Mouse (Mus musculus): ENCODE results near the gene Gm28230.
A peak's percentile ranks its signal among the peaks of the same experiment; 100 is the strongest.

Gene Gm28230

DNA sequence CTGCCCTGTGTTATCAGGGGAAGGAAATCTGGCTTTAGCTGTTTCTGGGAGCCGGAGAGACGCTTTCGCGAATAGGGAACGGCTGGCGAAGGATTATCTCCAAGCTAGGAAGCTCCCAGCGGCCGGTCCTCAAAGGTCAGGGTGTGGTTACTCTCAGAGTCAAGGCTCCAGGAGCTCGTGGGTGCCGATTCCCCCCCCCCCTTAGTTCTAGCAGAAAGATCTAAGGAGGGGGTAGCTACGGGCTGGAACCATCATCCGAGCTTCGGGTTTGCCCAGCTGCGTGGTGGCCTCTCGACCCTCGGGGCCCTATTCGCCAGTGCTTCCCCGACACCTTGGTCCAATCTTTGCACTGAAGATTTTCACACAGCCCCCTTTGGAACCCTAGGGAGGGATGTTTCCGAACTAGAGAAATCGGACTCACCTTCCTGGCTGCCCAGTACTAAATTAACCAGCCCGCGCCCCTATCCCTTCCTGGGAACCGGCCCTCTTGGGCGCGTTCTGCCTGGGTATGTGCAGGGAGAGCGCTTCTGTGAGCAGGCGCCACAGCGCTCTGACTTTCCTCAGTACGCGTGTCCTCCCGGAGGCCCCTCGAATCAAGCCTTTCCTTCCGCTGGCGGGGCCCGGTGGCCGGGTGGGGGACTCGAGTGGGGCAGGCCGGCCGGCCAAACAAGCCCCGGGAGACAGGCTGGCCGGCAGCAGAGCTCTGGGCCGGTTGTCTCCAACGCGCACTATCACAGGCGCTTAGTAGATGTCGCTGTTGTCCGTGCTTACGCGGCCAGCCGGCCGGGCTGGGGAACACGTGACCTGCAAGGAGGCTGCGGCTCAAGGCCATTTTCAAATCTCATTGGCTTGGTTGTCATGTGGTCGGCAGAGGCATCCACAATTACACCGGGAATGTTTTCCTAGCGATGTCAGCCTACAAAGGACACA lies 35.2 kb upstream of the Gm28230 start, which contains the start of gene Hoxd10:
Hoxd10 (plus strand) TSS at position 903 of the 930 bp plus-strand sequence.
- no peak for DNase-seq (ENCODE audit: low read depth, low spot score)

DNA sequence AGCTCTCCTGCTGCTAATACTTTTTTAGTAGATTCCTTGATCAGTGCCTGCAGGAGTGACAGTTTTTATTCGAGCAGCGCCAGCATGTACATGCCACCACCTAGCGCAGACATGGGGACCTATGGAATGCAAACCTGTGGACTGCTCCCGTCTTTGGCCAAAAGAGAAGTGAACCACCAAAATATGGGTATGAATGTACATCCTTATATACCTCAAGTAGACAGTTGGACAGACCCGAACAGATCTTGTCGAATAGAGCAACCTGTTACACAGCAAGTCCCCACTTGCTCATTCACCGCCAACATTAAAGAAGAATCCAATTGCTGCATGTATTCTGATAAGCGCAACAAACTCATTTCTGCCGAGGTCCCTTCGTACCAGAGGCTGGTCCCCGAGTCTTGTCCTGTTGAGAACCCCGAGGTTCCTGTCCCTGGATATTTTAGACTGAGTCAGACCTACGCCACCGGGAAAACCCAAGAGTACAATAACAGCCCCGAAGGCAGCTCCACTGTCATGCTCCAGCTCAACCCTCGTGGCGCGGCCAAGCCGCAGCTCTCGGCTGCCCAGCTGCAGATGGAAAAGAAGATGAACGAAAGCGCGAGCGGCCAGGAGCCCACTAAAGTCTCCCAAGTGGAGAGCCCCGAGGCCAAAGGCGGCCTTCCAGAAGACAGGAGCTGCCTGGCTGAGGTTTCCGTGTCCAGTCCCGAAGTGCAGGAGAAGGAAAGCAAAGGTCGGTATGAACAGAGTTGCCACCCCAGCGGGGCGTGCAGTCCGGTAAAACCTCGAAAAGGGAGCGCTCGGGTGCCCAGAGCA lies 34.3 kb upstream of the Gm28230 start:
- DNase-seq (ENCODE audit: low read depth, low spot score): no peak

DNA sequence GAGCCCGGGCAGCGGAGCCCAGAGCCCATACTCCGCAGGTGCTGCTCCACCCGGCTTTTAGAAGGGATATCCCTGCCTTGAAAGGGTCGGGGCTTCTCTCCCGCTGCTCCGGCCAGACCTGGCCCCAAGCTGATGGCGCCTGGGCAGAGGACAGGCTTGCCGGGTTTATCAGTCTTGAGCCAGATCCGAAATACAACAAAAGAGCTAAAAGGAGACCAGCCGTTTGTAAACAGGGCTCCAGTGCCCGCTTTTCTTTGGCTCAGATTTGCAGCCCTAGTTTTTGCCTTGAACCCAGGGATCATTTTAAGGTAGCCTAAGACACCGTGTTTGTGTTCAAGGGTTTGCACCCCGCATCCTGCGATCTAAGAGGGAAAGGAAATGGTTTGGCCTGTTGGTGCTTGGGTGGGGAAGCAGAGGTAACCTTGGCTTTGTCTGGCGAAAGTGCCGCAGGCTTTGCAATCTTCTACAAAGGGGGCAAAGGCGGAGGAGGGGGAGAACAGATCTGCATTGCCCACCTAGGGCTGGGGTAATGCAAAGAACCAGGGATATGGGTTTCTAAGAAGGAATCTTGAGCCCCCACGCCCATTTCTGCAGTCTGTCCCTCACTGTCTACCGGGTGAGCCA lies 33.6 kb upstream of the Gm28230 start:
- no peak for DNase-seq (ENCODE audit: low read depth, low spot score)

DNA sequence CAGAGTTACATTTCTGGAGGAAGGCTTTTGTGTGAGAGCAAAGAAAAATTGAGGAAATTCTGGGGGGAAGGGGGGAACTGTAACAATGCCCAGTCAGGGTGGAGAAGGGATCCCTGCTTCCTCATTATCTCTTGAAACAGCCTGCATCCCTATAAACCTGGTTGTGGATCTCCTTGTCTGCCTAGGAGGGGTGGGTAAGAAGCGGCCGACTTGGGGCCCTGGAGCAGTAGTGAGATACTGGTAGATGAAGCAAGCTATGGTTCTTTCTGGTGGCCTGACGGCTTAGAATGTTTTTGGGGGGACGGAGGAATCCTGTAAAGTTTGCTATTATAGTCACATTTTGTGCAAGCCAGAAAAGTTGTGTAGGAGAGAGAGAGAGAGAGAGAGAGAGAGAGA lies 33.1 kb upstream of the Gm28230 start:
- no peak for DNase-seq (ENCODE audit: low read depth, low spot score)

DNA sequence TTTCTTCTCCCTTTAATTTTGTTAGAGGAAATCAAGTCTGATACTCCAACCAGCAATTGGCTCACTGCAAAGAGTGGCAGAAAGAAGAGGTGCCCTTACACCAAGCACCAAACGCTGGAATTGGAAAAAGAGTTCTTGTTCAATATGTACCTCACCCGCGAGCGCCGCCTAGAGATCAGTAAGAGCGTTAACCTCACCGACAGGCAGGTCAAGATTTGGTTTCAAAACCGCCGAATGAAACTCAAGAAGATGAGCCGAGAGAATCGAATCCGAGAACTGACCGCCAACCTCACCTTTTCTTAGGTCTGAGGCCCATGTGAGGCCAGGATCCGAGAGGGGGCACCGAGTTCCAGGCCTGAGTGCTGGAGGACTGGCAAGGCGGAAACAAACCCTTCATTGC lies 32.5 kb upstream of the Gm28230 start:
- DNase-seq (ENCODE audit: low read depth, low spot score): no peak

DNA sequence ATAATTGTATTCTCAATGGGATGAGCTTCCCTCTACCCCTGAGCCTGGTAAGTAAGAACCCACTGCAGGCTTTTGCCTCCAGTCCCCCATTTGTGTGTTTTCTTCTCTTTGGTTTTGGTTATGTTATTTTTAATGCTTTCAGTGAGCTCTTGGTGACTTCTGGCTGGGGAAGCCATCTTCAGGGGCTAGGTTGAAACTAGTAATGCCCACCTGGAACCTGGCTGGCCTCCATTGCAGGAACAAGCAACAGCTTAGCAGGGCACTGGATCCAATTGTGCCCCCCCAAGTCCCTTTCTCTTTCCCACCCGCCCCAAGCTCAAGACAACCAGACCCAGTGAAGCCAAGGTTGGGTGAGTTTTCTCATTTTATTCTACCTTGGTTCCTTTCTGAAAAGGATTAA lies 31.1 kb upstream of the Gm28230 start:
- DNase-seq (ENCODE audit: low read depth, low spot score): no peak

DNA sequence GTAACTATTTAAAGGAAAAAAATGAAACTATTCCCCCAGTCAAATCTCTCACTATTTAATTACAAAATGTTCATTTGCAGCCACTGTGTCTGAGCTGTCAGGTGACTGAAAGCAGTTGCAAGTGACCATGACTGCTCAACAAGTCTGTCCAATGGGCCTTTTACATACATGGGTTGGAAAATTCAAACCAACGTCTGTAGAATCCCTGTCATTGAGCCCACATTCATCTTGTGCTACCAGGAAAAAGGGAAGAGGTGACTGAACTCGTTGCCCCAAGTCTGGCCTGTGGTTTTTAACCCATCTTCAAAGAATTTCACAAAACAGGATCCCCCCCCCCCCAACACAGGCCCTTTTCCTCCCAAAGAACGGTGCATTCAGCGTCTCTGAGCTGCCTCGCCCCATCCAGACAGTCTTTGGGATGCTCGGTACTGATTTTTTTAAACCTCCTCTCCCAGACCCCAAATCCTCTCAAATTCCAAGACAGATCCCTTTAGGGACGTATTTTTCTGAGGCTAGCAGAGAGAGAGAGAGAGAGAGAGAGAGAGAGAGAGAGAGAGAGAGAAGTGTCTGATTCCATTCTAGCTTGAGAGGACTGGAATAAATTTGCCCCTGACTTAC lies 30.6 kb upstream of the Gm28230 start:
- no peak for DNase-seq (ENCODE audit: low read depth, low spot score)

DNA sequence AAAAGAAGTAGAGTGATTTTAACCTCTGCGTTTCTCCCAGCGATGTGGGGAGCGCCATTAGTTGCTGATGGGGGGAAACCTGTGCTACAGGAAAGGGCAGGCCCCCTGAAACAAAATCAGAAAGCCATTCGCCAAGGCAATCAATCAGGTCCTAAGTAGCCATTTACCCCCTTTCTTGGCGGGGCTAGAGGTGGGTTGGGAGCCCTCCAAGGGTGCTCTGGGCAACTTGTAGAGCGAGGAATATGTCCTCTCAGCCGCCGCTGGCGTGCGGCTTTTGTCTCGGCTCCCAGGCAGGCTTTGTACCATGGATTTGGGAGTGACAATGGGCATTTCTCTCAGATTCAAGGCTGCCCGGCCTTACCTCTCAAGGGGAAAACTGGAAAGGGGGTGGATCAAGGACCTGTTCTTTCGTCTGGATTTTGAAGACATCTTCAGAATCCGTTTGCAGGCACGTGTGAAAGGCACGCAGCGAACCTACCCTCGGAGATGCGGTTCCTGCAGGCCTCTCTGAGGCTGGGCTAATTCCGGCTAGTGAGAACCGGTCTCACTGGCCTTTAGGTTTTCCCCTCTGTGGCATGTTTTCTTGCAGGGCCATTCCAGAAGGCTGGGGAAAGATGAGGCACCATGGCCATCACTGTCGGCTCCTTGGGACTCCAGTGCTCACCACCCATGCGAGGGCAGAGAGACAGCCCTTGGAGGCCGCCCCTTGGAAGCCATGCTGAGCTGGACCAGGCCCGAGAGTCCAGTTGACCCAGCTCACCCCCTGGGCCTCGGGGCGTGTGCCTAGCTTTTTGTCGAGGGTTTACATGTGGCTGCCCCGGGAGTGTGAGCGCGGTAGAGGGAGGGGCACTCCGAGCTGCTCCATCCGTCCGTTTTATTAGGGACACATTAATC lies 29.8 kb upstream of the Gm28230 start:
- no peak for DNase-seq (ENCODE audit: low read depth, low spot score)

DNA sequence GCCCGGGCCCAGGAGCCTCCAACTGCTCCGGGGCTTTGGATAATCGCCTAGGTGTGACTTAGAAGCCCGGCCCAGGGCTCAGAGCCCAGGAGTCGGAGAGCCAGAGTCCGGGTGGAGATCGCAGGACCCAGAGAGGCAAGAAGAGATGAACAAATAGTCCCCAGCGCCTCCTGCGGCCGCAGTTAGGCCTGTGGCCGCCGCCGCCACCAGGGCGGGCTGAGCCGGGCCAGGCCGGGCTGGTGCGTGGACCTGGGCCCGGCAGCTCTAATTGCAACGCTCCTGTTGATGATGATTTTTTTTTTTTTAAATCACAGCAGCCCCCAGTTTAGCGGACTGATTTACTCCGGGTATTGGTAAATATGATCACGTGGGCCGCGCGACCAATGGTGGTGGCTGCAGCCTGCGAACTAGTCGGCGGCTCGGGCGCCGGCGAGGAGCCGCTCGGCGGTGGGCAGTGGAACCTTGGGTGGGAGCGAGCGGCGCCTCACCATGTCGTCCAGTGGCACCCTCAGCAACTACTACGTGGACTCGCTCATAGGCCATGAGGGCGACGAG lies 28.9 kb upstream of the Gm28230 start, which contains the start of gene Hoxd9:
Hoxd9 (plus strand) TSS at position 161 of the 555 bp plus-strand sequence.
- no peak for DNase-seq (ENCODE audit: low read depth, low spot score)

DNA sequence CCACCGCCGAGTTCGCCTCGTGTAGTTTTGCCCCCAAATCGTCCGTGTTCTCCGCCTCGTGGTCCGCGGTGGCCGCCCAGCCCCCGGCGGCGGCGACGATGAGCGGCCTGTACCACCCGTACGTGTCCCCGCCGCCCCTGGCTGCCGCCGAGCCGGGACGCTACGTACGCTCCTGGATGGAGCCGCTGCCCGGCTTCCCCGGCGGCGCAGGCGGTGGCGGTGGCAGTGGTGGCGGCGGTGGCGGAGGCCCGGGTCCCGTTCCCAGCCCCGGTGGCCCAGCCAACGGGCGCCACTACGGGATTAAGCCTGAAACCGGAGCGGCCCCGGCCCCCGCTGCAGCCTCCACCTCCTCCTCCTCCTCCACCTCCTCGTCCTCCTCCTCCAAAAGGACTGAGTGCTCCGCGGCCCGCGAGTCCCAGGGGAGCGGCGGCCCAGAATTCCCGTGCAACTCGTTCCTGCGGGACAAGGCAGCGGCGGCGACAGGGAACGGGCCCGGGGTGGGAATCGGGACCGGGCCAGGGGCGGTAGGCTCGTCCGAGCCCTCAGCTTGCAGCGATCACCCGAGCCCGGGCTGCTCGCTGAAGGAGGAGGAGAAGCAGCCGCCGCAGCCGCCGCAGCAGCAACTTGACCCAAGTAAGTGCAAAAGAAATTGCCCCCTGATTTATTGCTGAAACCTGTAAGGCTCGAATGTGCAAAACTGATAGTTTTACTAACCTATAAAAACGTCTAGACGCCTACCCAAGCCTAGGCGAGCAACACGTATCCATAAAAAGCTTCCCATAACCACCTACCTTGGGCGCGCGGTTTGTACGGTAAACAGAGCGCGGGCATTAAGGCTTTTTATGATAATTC lies 28.1 kb upstream of the Gm28230 start:
- DNase-seq (ENCODE audit: low read depth, low spot score): no peak

DNA sequence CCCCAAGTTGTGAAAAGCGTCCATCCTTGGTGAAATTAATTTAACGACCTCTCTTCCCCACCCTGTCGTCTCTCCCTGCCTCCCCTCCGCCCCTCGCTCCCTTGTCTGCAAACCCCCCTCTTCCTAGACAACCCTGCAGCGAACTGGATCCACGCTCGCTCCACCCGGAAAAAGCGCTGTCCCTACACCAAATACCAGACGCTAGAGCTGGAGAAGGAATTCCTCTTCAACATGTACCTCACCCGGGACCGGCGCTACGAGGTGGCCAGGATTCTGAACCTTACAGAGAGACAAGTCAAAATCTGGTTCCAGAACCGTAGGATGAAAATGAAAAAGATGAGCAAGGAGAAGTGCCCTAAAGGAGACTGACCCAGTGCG lies 27.5 kb upstream of the Gm28230 start:
- DNase-seq (ENCODE audit: low read depth, low spot score): no peak

DNA sequence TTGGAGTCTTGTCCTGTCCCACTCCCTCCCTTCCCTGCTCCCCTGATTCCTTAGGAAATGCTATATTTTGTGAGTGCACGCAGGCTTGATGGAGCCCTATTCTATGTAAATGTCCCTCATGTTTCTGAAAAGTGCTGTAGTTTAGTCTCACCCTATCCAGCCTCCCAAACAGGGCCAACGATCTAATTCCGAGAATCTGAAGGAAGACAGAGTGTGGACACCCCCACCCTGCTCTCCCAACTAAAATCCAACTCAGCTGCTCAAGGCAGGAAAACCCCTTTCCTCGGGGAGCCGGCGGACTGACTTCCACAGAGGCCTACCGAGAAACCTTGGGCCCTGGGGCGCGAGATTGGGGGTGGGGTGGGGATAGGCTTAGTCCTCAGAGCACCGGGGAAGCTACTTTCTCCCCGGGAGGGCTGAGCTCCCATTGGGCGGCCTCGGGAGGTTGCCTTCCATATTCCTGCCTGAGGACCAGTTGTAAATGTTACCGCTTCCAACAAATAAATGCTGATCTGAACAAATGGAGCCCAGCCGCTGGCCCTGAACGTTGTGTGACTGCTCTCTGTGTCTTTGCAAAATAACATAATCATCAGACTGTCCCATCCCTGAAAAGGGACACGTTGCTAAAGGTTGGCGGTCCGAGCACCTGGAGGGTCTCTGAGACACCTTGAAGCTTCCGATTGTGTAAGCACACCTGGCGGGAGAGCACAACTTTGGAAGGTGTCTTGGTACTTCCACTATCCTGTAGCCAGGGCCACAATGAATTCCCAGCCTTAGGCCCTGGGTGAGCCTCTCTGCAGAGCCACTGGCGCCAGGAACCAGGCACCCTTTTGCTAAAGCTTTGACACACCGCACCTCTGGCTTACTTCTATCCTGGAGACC lies 26.6 kb upstream of the Gm28230 start:
- no peak for DNase-seq (ENCODE audit: low read depth, low spot score)

DNA sequence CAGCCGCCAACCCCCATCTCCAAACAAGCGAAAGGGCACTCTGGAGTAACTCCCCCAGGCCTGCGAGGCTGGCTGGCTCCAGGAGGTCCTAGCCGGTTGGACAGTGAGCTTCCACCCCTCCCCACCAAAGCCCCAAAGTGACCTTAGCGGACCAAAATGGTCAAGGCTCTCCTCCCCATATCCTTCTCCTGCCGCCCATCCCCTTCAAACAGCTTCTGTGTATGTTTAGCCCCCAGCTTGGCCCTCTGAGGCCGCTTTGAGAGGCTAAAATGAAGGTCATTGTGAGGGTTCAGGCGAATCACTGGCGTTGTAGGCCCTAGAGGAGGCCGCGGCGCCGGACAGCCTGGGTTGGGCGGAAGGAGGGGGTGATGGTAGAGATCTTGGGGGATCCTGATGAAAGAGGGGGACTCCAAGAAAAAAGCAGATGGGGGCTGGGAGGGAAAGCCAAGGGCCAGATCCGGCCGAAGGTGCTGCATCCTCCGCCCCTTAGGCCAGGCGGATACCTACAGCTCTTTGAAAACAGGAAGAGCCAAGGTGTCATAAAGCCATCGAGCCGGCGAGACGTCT lies 25.9 kb upstream of the Gm28230 start:
- DNase-seq (ENCODE audit: low read depth, low spot score): no peak

DNA sequence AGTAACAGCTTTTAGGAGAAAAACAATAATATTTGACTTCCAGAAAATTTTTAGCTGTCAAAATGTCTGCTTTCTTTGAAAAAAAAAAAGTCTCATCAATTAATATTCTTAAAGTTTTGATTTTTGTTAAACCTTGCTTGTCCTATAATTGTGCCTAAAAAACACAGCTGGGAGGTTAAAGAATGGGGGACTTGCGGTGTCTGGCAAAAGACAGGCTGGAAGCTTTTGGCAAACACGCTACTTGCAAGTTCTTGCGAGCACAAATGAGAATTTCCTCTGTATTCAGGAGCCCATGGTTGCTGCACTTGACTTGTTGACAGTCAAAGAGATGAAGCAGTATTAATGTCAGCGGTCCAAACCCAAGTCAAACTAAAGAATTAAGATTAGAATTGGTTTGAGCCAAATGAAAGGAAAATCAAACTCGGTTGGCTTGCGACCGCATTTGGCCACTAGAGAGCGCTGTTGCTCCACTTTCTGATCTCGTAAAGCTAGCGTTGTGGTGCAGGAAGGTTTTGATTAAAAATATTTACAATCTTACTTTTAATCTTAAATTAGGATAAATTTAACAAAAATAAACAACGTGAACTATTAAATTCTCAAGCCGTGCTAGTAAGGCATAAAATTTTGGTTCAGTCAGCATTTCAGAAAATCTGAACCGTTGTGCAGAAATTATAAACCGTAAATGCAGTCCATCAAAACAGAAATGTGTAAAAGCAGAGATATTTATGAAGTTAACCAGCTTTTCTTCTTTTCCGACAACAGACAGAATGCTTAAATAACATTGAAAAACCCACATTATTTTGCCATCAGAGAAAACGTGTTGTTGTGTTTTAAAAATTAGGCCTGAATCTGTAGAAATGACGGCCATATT lies 24.3 kb upstream of the Gm28230 start:
- DNase-seq (ENCODE audit: low read depth, low spot score): peak; percentile 80

DNA sequence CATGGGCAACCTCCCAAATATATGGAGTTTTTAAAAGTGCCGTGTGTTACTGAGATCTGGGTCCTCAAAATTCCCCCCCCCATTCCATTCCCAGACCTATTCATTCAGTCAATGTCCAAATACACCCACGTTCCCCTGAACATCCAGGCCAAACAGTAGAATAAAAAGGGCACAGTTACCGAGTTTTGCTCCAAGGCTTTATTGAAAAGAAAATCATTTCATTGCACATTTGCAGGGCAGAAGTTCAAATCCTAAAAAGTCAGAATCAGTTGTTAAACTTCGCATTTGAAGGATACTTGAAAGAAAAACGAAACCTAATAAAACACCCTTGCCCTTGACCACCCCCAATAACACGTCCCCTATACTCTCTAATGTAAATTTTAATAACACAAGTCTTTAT lies 23.7 kb upstream of the Gm28230 start:
- no peak for DNase-seq (ENCODE audit: low read depth, low spot score)

DNA sequence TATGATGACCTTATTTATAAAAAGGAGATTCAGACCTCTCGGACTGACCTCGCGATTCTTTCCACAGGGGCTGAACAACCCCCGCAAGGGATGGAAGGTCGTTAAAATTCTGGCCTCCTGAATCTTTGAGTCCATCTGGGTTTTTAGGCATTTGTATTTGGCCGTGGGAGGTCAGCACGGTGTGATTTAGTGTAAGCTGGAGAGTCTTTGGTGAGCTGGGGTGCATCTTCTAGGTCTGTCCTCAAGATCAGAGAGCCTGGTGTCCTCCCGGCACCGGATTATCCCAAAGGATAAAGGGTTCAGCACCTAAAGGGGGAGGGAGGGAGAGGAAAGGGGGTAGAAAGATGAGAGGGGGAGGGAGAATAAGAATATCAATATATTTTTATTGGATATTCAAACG lies 23.2 kb upstream of the Gm28230 start:
- DNase-seq (ENCODE audit: low read depth, low spot score): no peak

DNA sequence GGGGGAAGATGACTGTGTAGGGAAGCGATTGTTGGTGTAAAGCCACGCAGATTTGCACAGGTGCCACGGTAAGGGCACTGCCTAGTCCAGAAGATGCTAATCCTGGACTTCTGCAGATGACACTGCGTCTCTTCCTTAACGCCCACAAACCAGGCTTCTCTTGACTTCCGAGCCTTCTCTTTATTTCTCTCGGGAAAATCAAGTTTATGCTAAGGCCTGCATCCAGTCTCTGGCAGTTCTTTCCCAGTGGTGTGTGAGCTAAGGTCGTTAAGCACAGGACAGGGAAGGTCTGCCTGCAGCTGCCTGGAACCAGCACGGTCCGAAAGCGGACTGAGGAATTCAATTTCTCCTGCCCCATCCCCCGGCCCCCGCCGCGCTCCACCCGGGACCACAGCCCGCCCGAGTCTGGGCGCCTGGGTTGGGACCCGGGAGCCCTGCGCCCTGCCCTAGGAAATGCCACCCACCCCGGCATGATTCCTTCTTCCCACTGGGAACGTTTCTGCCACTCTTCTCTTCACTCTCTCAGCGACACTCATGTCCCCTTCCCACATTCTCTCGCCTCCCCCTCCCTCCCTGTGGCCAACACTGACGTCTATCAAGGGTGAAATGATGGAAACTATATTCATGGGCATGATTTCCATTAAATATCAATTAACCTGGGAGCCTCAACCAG lies 22.7 kb upstream of the Gm28230 start:
- no peak for DNase-seq (ENCODE audit: low read depth, low spot score)

All from brain, adult 2 months (tissue).